Mouse (Mus musculus) lung, postnatal 0 days (tissue): Measurements from ENCODE around the gene Mfsd11. TPM values are rescaled to one million over a fixed set of nuclear protein-coding genes. Genes with fewer than 3 reads are reported as not detected.

ENCODE experiments used
- ATAC-seq: fragments of 200-750 bp; cut with Nextera tagmentation; 2 replicates; pipeline ENCODE4 v1.8.0; 2017; ENCODE audit warnings: moderate library complexity
- DNase-seq: peaks from one replicate; pipeline ENCODE4 v3.0.0-alpha.2; 2016; ENCODE audit warnings: low spot score
- H3K27ac ChIP-seq: fragments of 300-500 bp; sonication (generic); 2 replicates; pipeline ENCODE4 v1.5.1; 2014; ENCODE audit warnings: antibody characterized with exemption, mild to moderate bottlenecking, low read length, mixed read lengths
- H3K27me3 ChIP-seq: fragments of 300-500 bp; sonication (generic); replicated peaks from 2 replicates; pipeline ENCODE4 v1.6.1; 2014; ENCODE audit warnings: low read length, mixed read lengths; ENCODE audit not compliant: insufficient read depth
- H3K36me3 ChIP-seq: fragments of 300-500 bp; sonication (generic); 2 replicates; pipeline ENCODE4 v1.6.1; 2014; ENCODE audit warnings: low read length, mixed read lengths; ENCODE audit not compliant: insufficient read depth
- H3K4me1 ChIP-seq: fragments of 300-500 bp; sonication (generic); 2 replicates; pipeline ENCODE4 v1.6.1; 2014; ENCODE audit warnings: antibody characterized with exemption, low read depth, low read length, mixed read lengths; ENCODE audit not compliant: insufficient read depth
- H3K4me2 ChIP-seq: fragments of 300-500 bp; sonication (generic); replicated peaks from 2 replicates; pipeline ENCODE4 v1.6.1; 2014; ENCODE audit warnings: low read depth, mild to moderate bottlenecking, low read length, moderate library complexity, mixed read lengths
- H3K4me3 ChIP-seq: fragments of 300-500 bp; sonication (generic); 2 replicates; pipeline ENCODE4 v1.5.1; 2014; ENCODE audit warnings: low read depth, low read length
- H3K9ac ChIP-seq: fragments of 300-500 bp; sonication (generic); replicated peaks from 2 replicates; pipeline ENCODE4 v1.6.1; 2014; ENCODE audit warnings: low read depth, mild to moderate bottlenecking
- H3K9me3 ChIP-seq: fragments of 300-500 bp; sonication (generic); 2 replicates; pipeline ENCODE4 v1.6.1; 2016; ENCODE audit warnings: low read length, mixed read lengths
- CTCF ChIP-seq: IDR thresholded peaks from 2 replicates; pipeline ENCODE4 v1.5.1; 2016; ENCODE audit warnings: antibody characterized with exemption, mild to moderate bottlenecking
- EP300 ChIP-seq: IDR thresholded peaks from 2 replicates; pipeline ENCODE4 v1.6.1; 2016; ENCODE audit warnings: antibody characterized with exemption, mild to moderate bottlenecking, control low read depth
- WGBS: fragments of 180-500 bp; shearing (Covaris S2); extraction: QIAGEN DNeasy Blood & Tissue Kit; methylation state at CpG from one replicate; pipeline ENCODE4 v1.1.7; 2014; 5-methylcytosine and 5-hydroxymethylcytosine counted together
- polyA plus RNA-seq: library from polyadenylated mRNA; unstranded; fragments of >200 nt; fragmentation: Nextera tagmentation; extraction: Ambion mirVana; gene quantifications from 2 replicates; pipeline ENCODE4 v1.2.1, GENCODE M21; 2015

Mfsd11 gene
- polyA plus RNA-seq, 1 experiment from 2014 or later, result 44.7 TPM

GRCm38 (mm10) chr11:116850833-116851477 is 1.3 kb upstream of the Mfsd11 start:
- DNase-seq, result no peak
- Histone ChIP-seq H3K9me3 (no peaks in the 10 kb centered on the region), H3K27ac (no peak overlapping the region), H3K36me3 (0 out of 2 replicates have a peak, but pooled peaks cover 5% of the 10 kb centered on the region), H3K4me2 (peak overlapping the region; percentile 65), H3K9ac (peak overlapping the region; percentile 88; the same call in 1 of the 2 replicates), H3K27me3 (no peaks in the 10 kb centered on the region), H3K4me3 (peak overlapping the region; percentile 95), H3K4me1 (no peaks in the 10 kb centered on the region; the same call in 1 of the 2 replicates)
- 11% methylated on average over 6 of the region's 6 CpGs for WGBS
- TF ChIP-seq EP300 (no peak), CTCF (no peak)
- ATAC-seq, result no peak

GRCm38 (mm10) chr11:116851576-116852290 is 507 bp upstream of the Mfsd11 start:
- TF ChIP-seq CTCF (no peak), EP300 (no peak)
- H3K36me3 ChIP-seq, result 0 out of 2 replicates have a peak, but pooled peaks cover 5% of the 10 kb centered on the region
- ATAC-seq, result no peak
- no peaks in the 10 kb centered on the region for H3K27me3 ChIP-seq
- no peaks in the 10 kb centered on the region; the same call in 1 of the 2 replicates for H3K4me1 ChIP-seq
- under 1% methylated on average over 29 of the region's 29 CpGs for WGBS
- H3K4me2 ChIP-seq, result peak overlapping the region; percentile 65
- H3K4me3 ChIP-seq, result peak overlapping the region; percentile 95
- peak overlapping the region; percentile 98 for H3K27ac ChIP-seq
- peak; percentile 22 for DNase-seq
- no peaks in the 10 kb centered on the region for H3K9me3 ChIP-seq
- peak overlapping the region; percentile 88 for H3K9ac ChIP-seq

- WGBS, result under 1% methylated on average over 62 of the region's 74 CpGs
- Histone ChIP-seq H3K9me3 (no peaks in the 10 kb centered on the region), H3K27me3 (no peaks in the 10 kb centered on the region), H3K4me1 (no peaks in the 10 kb centered on the region; the same call in 1 of the 2 replicates), H3K27ac (peak within 1 kb of the TSS; percentile 98), H3K4me2 (peak within 1 kb of the TSS; percentile 65), H3K9ac (peak within 1 kb of the TSS; percentile 88), H3K36me3 (0 out of 2 replicates have a peak, but pooled peaks cover 5% of the 10 kb centered on the region), H3K4me3 (peak within 1 kb of the TSS; percentile 95)
- DNase-seq (peak; percentile 97), ATAC-seq (peak; percentile 86)
- TF ChIP-seq CTCF (no peak), EP300 (no peak; the same call in 1 of the 2 replicates)
Observed at GRCm38 (mm10) chr11:116852891-116853511, 761 bp downstream of the Mfsd11 start, which contains the start of gene Srsf2. Srsf2 (minus strand) TSS chr11:116853094.

- Histone ChIP-seq H3K27me3 (no peaks in the 10 kb centered on the region), H3K9me3 (no peaks in the 10 kb centered on the region), H3K4me2 (peak overlapping the region; percentile 65), H3K4me1 (no peaks in the 10 kb centered on the region; the same call in 1 of the 2 replicates), H3K27ac (peak overlapping the region; percentile 98), H3K9ac (peak overlapping the region; percentile 76), H3K36me3 (0 out of 2 replicates have a peak, but pooled peaks cover 5% of the 10 kb centered on the region), H3K4me3 (peak overlapping the region; percentile 95)
- ATAC-seq (peak; percentile 90), DNase-seq (peak; percentile 98)
- TF ChIP-seq CTCF (no peak), EP300 (no peak)
- under 1% methylated on average over 36 of the region's 36 CpGs for WGBS
Observed at GRCm38 (mm10) chr11:116853512-116853928, 1.3 kb downstream of the Mfsd11 start.

GRCm38 (mm10) chr11:116854279-116854678 is 2.0 kb downstream of the Mfsd11 start:
- ATAC-seq, result no peak
- 25% methylated on average over 10 of the region's 10 CpGs for WGBS
- H3K27ac ChIP-seq, result 0 out of 2 replicates have a peak overlapping the region, but pooled peaks have one; percentile 98

More at GRCm38 (mm10) chr11:116854279-116854678, 2.0 kb downstream of the Mfsd11 start:
- Histone ChIP-seq H3K4me3 (peak overlapping the region; percentile 95), H3K9me3 (no peaks in the 10 kb centered on the region), H3K36me3 (peaks cover 7% of the 10 kb centered on the region; the same call in 1 of the 2 replicates), H3K27me3 (no peaks in the 10 kb centered on the region), H3K4me2 (peak overlapping the region; percentile 65), H3K9ac (peak overlapping the region; percentile 76), H3K4me1 (no peaks in the 10 kb centered on the region; the same call in 1 of the 2 replicates)
- DNase-seq, result no peak
- TF ChIP-seq EP300 (no peak), CTCF (no peak)
